Mouse (Mus musculus): Measurements from ENCODE around the gene Prss56. TPM values are rescaled to one million over a fixed set of nuclear protein-coding genes. Genes with fewer than 3 reads are reported as not detected.

The Prss56 gene
- polyA plus RNA-seq, 1 experiment from 2014 or later = 0.11 TPM

DNA sequence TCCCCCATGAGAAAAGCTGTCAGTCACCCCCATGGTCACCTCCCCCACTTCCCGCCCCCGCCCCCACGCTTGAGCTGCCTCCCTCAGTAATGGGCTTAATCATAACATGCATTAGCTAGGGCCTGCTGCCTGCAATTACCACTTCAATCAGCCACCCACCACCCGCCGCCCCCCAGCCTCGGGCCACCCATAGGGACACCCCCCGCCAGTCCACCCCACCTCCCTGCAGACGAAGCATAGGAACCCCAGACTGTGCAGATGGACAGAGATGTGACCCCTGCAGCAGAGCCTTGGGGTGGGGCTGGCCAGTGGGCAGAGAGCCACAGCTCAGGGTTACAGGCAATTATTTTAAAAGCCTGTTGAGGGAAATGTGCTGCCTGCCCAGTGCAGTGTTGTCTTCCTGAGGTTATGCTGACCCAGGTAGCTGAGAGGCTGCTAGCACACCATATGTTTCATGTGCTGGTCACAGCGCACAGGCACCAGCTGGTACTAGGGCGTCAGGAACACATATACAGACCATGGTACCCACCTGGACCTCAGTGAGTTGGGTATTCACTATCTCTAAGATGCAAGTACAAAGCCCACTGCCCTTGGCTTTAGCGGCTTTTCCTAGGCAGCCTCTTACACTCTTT lies 18.8 kb upstream of the Prss56 start:
- Histone ChIP-seq H3K27me3 (replicated peaks) (peaks cover 100% of the 10 kb centered on the region), H3K27ac (replicated peaks) (no peak overlapping the region), H3K4me1 (no peaks in the 10 kb centered on the region), H3K9ac (no peak overlapping the region), H3K4me2 (no peak overlapping the region), H3K4me3 (no peak overlapping the region), H3K9me3 (no peaks in the 10 kb centered on the region), H3K36me3 (no peaks in the 10 kb centered on the region)
- 23% methylated on average over 11 of the region's 11 CpGs for WGBS
- no peak for ATAC-seq (ENCODE audit: extremely low read depth, insufficient number of reproducible peaks, low FRiP score, low TSS enrichment)

GRCm38 (mm10) chr1:87164796-87165184 lies 18.3 kb upstream of the Prss56 start:
- no peaks in the 10 kb centered on the region for H3K4me1 ChIP-seq
- no peak overlapping the region for H3K4me3 ChIP-seq
- H3K4me2 ChIP-seq = no peak overlapping the region
- H3K27me3 ChIP-seq (replicated peaks) = peaks cover 100% of the 10 kb centered on the region
- H3K9me3 ChIP-seq = no peaks in the 10 kb centered on the region
- H3K36me3 ChIP-seq = no peaks in the 10 kb centered on the region
- ATAC-seq (ENCODE audit: extremely low read depth, insufficient number of reproducible peaks, low FRiP score, low TSS enrichment) = no peak
- 41% methylated on average over 9 of the region's 9 CpGs for WGBS
- no peak overlapping the region for H3K9ac ChIP-seq
- H3K27ac ChIP-seq (replicated peaks) = no peak overlapping the region

GRCm38 (mm10) chr1:87170458-87170857 lies 12.7 kb upstream of the Prss56 start:
- Histone ChIP-seq H3K27me3 (replicated peaks) (peaks cover 93% of the 10 kb centered on the region), H3K4me3 (no peak overlapping the region), H3K4me2 (peak overlapping the region; percentile 22), H3K9me3 (no peaks in the 10 kb centered on the region), H3K9ac (0 out of 2 replicates have a peak overlapping the region, but pooled peaks have one; percentile 47), H3K36me3 (no peaks in the 10 kb centered on the region), H3K27ac (replicated peaks) (no peak overlapping the region), H3K4me1 (peaks cover 14% of the 10 kb centered on the region)
- no peak for ATAC-seq (ENCODE audit: extremely low read depth, insufficient number of reproducible peaks, low FRiP score, low TSS enrichment)
- WGBS = 11% methylated on average over 19 of the region's 19 CpGs

GRCm38 (mm10) chr1:87171312-87171711 lies 11.8 kb upstream of the Prss56 start:
- peaks cover 85% of the 10 kb centered on the region for H3K27me3 ChIP-seq (replicated peaks)
- H3K9ac ChIP-seq = no peak overlapping the region
- ATAC-seq (ENCODE audit: extremely low read depth, insufficient number of reproducible peaks, low FRiP score, low TSS enrichment) = no peak
- H3K4me1 ChIP-seq = peaks cover 20% of the 10 kb centered on the region
- H3K4me3 ChIP-seq = no peak overlapping the region
- no peak overlapping the region for H3K27ac ChIP-seq (replicated peaks)
- H3K4me2 ChIP-seq = no peak overlapping the region
- no peaks in the 10 kb centered on the region for H3K36me3 ChIP-seq
- no peaks in the 10 kb centered on the region for H3K9me3 ChIP-seq
- 66% methylated on average over 1 of the region's 1 CpGs for WGBS

DNA sequence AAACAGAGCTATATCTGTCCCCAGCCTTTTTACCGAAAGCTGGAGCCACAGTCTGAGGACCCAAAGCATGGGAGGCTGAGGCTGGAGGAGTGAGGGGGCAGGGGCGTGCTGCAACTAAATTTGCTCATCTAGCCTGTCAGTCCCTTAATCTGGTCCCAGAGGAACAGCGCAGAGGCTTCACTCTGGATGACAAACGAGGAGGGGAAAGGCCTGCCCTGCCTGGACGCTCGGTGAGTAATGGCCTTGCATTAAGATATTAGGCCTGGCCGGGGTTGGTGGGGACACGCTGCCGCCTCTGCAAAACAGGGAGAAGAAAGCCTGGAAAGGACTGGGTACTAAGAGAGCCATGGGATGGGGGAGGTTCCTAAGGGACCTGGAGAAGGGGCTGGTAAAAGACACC lies 10.8 kb upstream of the Prss56 start:
- Histone ChIP-seq H3K9ac (no peak overlapping the region), H3K36me3 (no peaks in the 10 kb centered on the region), H3K27me3 (replicated peaks) (peaks cover 85% of the 10 kb centered on the region), H3K27ac (replicated peaks) (no peak overlapping the region), H3K4me2 (no peak overlapping the region), H3K9me3 (no peaks in the 10 kb centered on the region), H3K4me1 (peaks cover 20% of the 10 kb centered on the region), H3K4me3 (no peak overlapping the region)
- ATAC-seq (ENCODE audit: extremely low read depth, insufficient number of reproducible peaks, low FRiP score, low TSS enrichment) = no peak
- WGBS = 41% methylated on average over 9 of the region's 9 CpGs

GRCm38 (mm10) chr1:87174006-87174955 lies 8.8 kb upstream of the Prss56 start:
- Histone ChIP-seq H3K9ac (peak overlapping the region; percentile 63; the same call in 1 of the 2 replicates), H3K27me3 (replicated peaks) (peaks cover 73% of the 10 kb centered on the region), H3K9me3 (no peaks in the 10 kb centered on the region), H3K4me2 (peak overlapping the region; percentile 50), H3K27ac (replicated peaks) (no peak overlapping the region), H3K36me3 (no peaks in the 10 kb centered on the region), H3K4me3 (0 out of 2 replicates have a peak overlapping the region, but pooled peaks have one; percentile 20), H3K4me1 (peaks cover 20% of the 10 kb centered on the region)
- 24% methylated on average over 28 of the region's 28 CpGs for WGBS
- no peak for ATAC-seq (ENCODE audit: extremely low read depth, insufficient number of reproducible peaks, low FRiP score, low TSS enrichment)

- 22% methylated on average over 11 of the region's 11 CpGs for WGBS
- Histone ChIP-seq H3K4me2 (no peak overlapping the region; the same call in 1 of the 2 replicates), H3K9ac (no peak overlapping the region), H3K27me3 (replicated peaks) (peaks cover 67% of the 10 kb centered on the region), H3K4me3 (no peak overlapping the region), H3K36me3 (no peaks in the 10 kb centered on the region), H3K27ac (replicated peaks) (no peak overlapping the region), H3K4me1 (peaks cover 12% of the 10 kb centered on the region), H3K9me3 (no peaks in the 10 kb centered on the region)
- ATAC-seq (ENCODE audit: extremely low read depth, insufficient number of reproducible peaks, low FRiP score, low TSS enrichment) = no peak; the same call in 1 of the 2 replicates
Observed at GRCm38 (mm10) chr1:87175852-87176292, 7.2 kb upstream of the Prss56 start.

DNA sequence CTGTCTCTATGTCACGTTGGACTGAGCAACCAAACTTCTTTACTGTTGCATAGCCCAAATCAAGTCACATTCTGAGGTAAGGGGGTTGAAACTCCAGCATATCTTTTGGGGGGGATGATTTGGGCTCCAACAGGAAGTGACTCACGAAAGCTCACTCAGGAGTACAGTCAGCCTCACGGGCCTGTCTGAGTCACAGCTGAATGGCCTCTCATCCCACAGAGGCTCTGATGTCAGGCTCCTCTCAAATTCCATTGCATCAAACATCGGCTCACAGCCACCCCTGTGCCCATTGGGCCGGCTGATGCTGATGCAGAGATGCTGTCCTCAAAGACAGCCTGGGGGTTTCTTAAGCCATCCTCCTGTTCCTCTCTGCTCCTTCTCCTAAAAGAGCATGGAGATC lies 2.2 kb upstream of the Prss56 start:
- Histone ChIP-seq H3K4me2 (no peak overlapping the region), H3K9ac (no peak overlapping the region), H3K4me3 (no peak overlapping the region), H3K27ac (replicated peaks) (no peak overlapping the region), H3K36me3 (no peaks in the 10 kb centered on the region), H3K27me3 (replicated peaks) (peaks cover 78% of the 10 kb centered on the region), H3K9me3 (no peaks in the 10 kb centered on the region), H3K4me1 (peaks cover 7% of the 10 kb centered on the region)
- WGBS = 42% methylated on average over 5 of the region's 5 CpGs
- no peak for ATAC-seq (ENCODE audit: extremely low read depth, insufficient number of reproducible peaks, low FRiP score, low TSS enrichment)

GRCm38 (mm10) chr1:87183998-87184750 lies 1.1 kb downstream of the Prss56 start:
- peak overlapping the region; percentile 54 for H3K4me2 ChIP-seq

DNA sequence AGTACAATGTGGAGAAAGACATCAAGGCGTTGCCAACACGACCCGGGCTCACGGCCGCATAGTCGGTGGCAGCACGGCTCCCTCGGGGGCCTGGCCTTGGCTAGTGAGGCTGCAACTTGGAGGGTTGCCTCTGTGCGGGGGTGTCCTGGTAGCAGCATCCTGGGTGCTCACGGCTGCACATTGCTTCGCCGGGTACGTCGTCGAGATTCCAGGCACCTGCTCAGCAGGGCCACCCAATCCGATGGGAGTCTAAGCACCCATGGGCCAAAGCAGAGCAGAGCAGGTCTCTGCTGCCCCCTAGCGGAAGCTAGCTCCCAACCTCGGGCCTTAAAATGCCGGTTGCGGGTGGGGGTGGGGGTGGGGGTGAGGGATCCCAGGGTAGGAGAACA lies 1.6 kb downstream of the Prss56 start:
- Histone ChIP-seq H3K27ac (replicated peaks) (no peak overlapping the region), H3K36me3 (no peaks in the 10 kb centered on the region), H3K4me3 (no peak overlapping the region), H3K9ac (no peak overlapping the region), H3K9me3 (no peaks in the 10 kb centered on the region), H3K4me2 (peak overlapping the region; percentile 54), H3K4me1 (peaks cover 13% of the 10 kb centered on the region), H3K27me3 (replicated peaks) (peaks cover 96% of the 10 kb centered on the region)
- ATAC-seq (ENCODE audit: extremely low read depth, insufficient number of reproducible peaks, low FRiP score, low TSS enrichment) = no peak
- 9% methylated on average over 20 of the region's 20 CpGs for WGBS

More at GRCm38 (mm10) chr1:87183998-87184750, 1.1 kb downstream of the Prss56 start:
- Histone ChIP-seq H3K27ac (replicated peaks) (no peak overlapping the region), H3K36me3 (no peaks in the 10 kb centered on the region), H3K9me3 (no peaks in the 10 kb centered on the region), H3K4me3 (no peak overlapping the region), H3K27me3 (replicated peaks) (peaks cover 92% of the 10 kb centered on the region), H3K4me1 (peaks cover 13% of the 10 kb centered on the region), H3K9ac (no peak overlapping the region)
- 23% methylated on average over 15 of the region's 15 CpGs for WGBS
- no peak for ATAC-seq (ENCODE audit: extremely low read depth, insufficient number of reproducible peaks, low FRiP score, low TSS enrichment)

DNA sequence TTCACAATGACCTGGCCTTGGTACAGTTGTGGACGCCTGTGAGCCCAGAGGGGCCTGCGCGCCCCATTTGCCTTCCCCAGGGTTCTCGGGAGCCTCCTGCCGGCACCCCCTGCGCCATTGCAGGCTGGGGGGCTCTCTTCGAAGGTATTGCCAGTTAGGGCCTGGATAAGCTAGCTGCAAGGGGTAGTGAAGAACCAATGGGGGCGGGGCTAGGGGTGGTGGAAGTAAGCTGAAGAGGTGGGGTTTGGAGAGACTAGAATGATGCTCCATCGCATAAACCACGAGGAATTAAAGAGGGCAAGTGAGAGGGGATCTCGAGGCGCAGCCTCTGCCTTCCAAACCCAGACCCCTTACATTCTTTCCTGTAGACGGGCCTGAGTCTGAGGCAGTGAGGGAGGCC lies 2.4 kb downstream of the Prss56 start:
- 12% methylated on average over 13 of the region's 13 CpGs for WGBS
- Histone ChIP-seq H3K36me3 (no peaks in the 10 kb centered on the region), H3K4me3 (no peak overlapping the region), H3K27me3 (replicated peaks) (peaks cover 98% of the 10 kb centered on the region), H3K4me2 (no peak overlapping the region), H3K27ac (replicated peaks) (no peak overlapping the region), H3K9ac (no peak overlapping the region), H3K4me1 (peaks cover 13% of the 10 kb centered on the region), H3K9me3 (no peaks in the 10 kb centered on the region)
- no peak for ATAC-seq (ENCODE audit: extremely low read depth, insufficient number of reproducible peaks, low FRiP score, low TSS enrichment)
